24 mouse cellular contexts compared by ENCODE assay signal in genomic region chr3:120055216-120056154, GRCm38 (mm10).
A peak's percentile ranks its signal among the peaks of the same experiment; 100 is the strongest.
DNase-seq lines count a peak whose midpoint lies in the region; ATAC-seq lines count a peak whose summit lies in the region.
"Had no signal": no experiment of that assay in that cellular context is flagged by ENCODE, and none has a peak within 500 bp of the region (broad histone marks: within the 10 kb centered on the region; RNA-seq: fewer than 3 reads in every experiment).

No protein-coding gene starts in this region.

- H3K4me3 ChIP-seq in midbrain, embryonic 13.5 days (replicated peaks) = no peak overlapping the region
- no peak overlapping the region for H3K4me3 ChIP-seq in midbrain, embryonic 16.5 days (ENCODE audit: low read depth, low read length)
- H3K4me3 ChIP-seq in hindbrain, embryonic 15.5 days = no peak overlapping the region
- no peak overlapping the region for H3K4me3 ChIP-seq in neural tube, embryonic 13.5 days
- H3K4me3 ChIP-seq: heart, adult 2 months; heart, embryonic 15.5 days; left cerebral cortex, adult 2 months had no signal

- WGBS in midbrain, embryonic 13.5 days = 54% methylated on average over 8 of the region's 8 CpGs
- WGBS in midbrain, embryonic 16.5 days = 47% methylated on average over 8 of the region's 8 CpGs
- 36% methylated on average over 8 of the region's 8 CpGs for WGBS in hindbrain, embryonic 15.5 days
- WGBS in neural tube, embryonic 13.5 days = 41% methylated on average over 8 of the region's 8 CpGs

- peaks cover 4% of the 10 kb centered on the region; the same call in 1 of the 2 replicates for H3K27me3 ChIP-seq in midbrain, embryonic 13.5 days
- H3K27me3 ChIP-seq in midbrain, embryonic 16.5 days (ENCODE audit: control insufficient read depth, insufficient read depth, low read depth, low read length) = no peaks in the 10 kb centered on the region
- no peaks in the 10 kb centered on the region for H3K27me3 ChIP-seq in hindbrain, embryonic 15.5 days
- H3K27me3 ChIP-seq in neural tube, embryonic 13.5 days = no peaks in the 10 kb centered on the region
- H3K27me3 ChIP-seq: heart, embryonic 15.5 days had no signal

- no peak overlapping the region for H3K9ac ChIP-seq in midbrain, embryonic 13.5 days (replicated peaks)
- no peak overlapping the region for H3K9ac ChIP-seq in midbrain, embryonic 16.5 days (ENCODE audit: low read depth, low read length)
- H3K9ac ChIP-seq in hindbrain, embryonic 15.5 days = no peak overlapping the region
- no peak overlapping the region for H3K9ac ChIP-seq in neural tube, embryonic 13.5 days
- H3K9ac ChIP-seq: forebrain, postnatal 0 days; heart, embryonic 15.5 days; liver, embryonic 14.5 days; lung, embryonic 14.5 days had no signal

- H3K4me2 ChIP-seq in midbrain, embryonic 13.5 days (replicated peaks) = no peak overlapping the region
- H3K4me2 ChIP-seq in midbrain, embryonic 16.5 days (ENCODE audit: low read length) = no peak overlapping the region
- peak overlapping the region; percentile 16; the same call in 1 of the 2 replicates for H3K4me2 ChIP-seq in hindbrain, embryonic 15.5 days
- H3K4me2 ChIP-seq in neural tube, embryonic 13.5 days = peak overlapping the region; percentile 27
- H3K4me2 ChIP-seq: heart, embryonic 15.5 days; lung, embryonic 14.5 days had no signal

- no peak for DNase-seq in embryo, embryonic 9.5 days (ENCODE audit: extremely low spot score)
- DNase-seq in thymus, postnatal 0 days (ENCODE audit: low spot score) = no peak
- DNase-seq in urinary bladder, postnatal 36 days (ENCODE audit: low spot score in 2 of 2) = no peak
- DNase-seq: adrenal gland, adult 2 months; cerebellum, adult 11-12 months; cerebellum, postnatal 14 days; embryo, embryonic 11 days; forebrain, postnatal 0 days; gastrocnemius, postnatal 36 days; heart, adult 2 months; heart, postnatal 36 days; kidney, adult 2 months; layer of hippocampus, adult 9-11 months; lung, embryonic 14.5 days; right cerebral cortex, postnatal 14 days; thymus, postnatal 14 days had no signal

- H3K4me1 ChIP-seq in midbrain, embryonic 13.5 days (replicated peaks) = peaks cover 12% of the 10 kb centered on the region
- H3K4me1 ChIP-seq in midbrain, embryonic 16.5 days (ENCODE audit: control insufficient read depth, insufficient read depth, low read length) = peaks cover 6% of the 10 kb centered on the region
- H3K4me1 ChIP-seq in hindbrain, embryonic 15.5 days (replicated peaks) = 0 out of 2 replicates have a peak, but pooled peaks cover 15% of the 10 kb centered on the region
- peaks cover 13% of the 10 kb centered on the region for H3K4me1 ChIP-seq in neural tube, embryonic 13.5 days (replicated peaks)

- ATAC-seq in midbrain, embryonic 13.5 days = peak; percentile 56; the same call in 1 of the 2 replicates
- no peak for ATAC-seq in midbrain, embryonic 16.5 days
- peak; percentile 81; the same call in 1 of the 2 replicates for ATAC-seq in hindbrain, embryonic 15.5 days (ENCODE audit: low FRiP score, low read depth)
- ATAC-seq in neural tube, embryonic 13.5 days (ENCODE audit: low read depth) = peak; percentile 95
- ATAC-seq: forebrain, postnatal 0 days had no signal

- H3K27ac ChIP-seq in midbrain, embryonic 13.5 days = no peak overlapping the region
- H3K27ac ChIP-seq in midbrain, embryonic 16.5 days (ENCODE audit: low read length) = no peak overlapping the region
- H3K27ac ChIP-seq in hindbrain, embryonic 15.5 days (replicated peaks) = no peak overlapping the region
- H3K27ac ChIP-seq in neural tube, embryonic 13.5 days (replicated peaks) = peak overlapping the region; percentile 61
- H3K27ac ChIP-seq: heart, adult 2 months; heart, embryonic 15.5 days; kidney, postnatal 0 days; left cerebral cortex, adult 2 months; liver, embryonic 14.5 days had no signal

- H3K36me3 ChIP-seq in midbrain, embryonic 13.5 days = no peaks in the 10 kb centered on the region
- H3K36me3 ChIP-seq in midbrain, embryonic 16.5 days (ENCODE audit: control insufficient read depth, insufficient read depth, low read length) = no peaks in the 10 kb centered on the region
- H3K36me3 ChIP-seq in hindbrain, embryonic 15.5 days = no peaks in the 10 kb centered on the region
- H3K36me3 ChIP-seq in neural tube, embryonic 13.5 days = no peaks in the 10 kb centered on the region
- H3K36me3 ChIP-seq: heart, embryonic 15.5 days had no signal

- no peaks in the 10 kb centered on the region for H3K9me3 ChIP-seq in midbrain, embryonic 13.5 days
- H3K9me3 ChIP-seq in midbrain, embryonic 16.5 days (replicated peaks; ENCODE audit: control insufficient read depth, low read length, poor library complexity, severe bottlenecking) = no peaks in the 10 kb centered on the region
- no peaks in the 10 kb centered on the region for H3K9me3 ChIP-seq in hindbrain, embryonic 15.5 days
- H3K9me3 ChIP-seq in neural tube, embryonic 13.5 days = no peaks in the 10 kb centered on the region
- H3K9me3 ChIP-seq: heart, embryonic 15.5 days had no signal

Comparison
In these comparisons a context has a peak if more than half of its experiments do, and no peak if none do; other contexts are left out.
1. H3K4me2 ChIP-seq: peak in hindbrain, embryonic 15.5 days (single experiment) and neural tube, embryonic 13.5 days (single experiment); none in midbrain, embryonic 13.5 days (single experiment) and midbrain, embryonic 16.5 days (single experiment).